Comparison of ENCODE assay signal across 28 mouse cellular contexts in the genomic region with DNA sequence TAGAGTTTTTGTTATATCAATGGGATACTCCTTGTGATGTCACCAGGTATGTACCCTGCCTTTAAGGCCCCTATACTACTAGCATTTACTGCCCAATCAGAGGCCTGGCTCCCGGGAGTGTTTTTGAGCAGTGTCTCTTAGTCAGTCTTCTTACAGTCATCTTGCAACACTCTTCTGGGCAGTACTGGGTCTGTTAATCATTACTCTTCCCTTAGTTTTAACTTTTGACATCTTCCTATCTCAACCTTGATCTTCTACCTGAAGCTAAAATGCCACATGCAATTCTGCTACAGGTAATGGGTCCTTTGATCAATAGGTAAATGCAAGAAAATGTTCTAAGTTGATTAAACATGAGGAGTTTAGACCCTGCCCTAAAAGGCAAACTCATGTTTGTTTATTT.
"Had no signal": no experiment of that assay in that cellular context is flagged by ENCODE, and none has a peak within 500 bp of the region (broad histone marks: within the 10 kb centered on the region; RNA-seq: fewer than 3 reads in every experiment).

No protein-coding gene starts in this region.

- H3K9ac ChIP-seq: embryonic facial prominence, embryonic 12.5 days; embryonic facial prominence, embryonic 13.5 days; embryonic facial prominence, embryonic 15.5 days; forebrain, embryonic 12.5 days; forebrain, embryonic 13.5 days; forebrain, embryonic 15.5 days; forebrain, postnatal 0 days had no signal

- H3K27ac ChIP-seq: embryonic facial prominence, embryonic 10.5 days; embryonic facial prominence, embryonic 12.5 days; embryonic facial prominence, embryonic 13.5 days; embryonic facial prominence, embryonic 15.5 days; forebrain, embryonic 10.5 days; forebrain, embryonic 12.5 days; forebrain, embryonic 13.5 days; forebrain, embryonic 15.5 days; gastrocnemius, adult 2 months had no signal

- H3K4me1 ChIP-seq: embryonic facial prominence, embryonic 10.5 days; embryonic facial prominence, embryonic 12.5 days; embryonic facial prominence, embryonic 13.5 days; embryonic facial prominence, embryonic 15.5 days; forebrain, embryonic 10.5 days; forebrain, embryonic 12.5 days; forebrain, embryonic 13.5 days; forebrain, embryonic 15.5 days had no signal

- H3K9me3 ChIP-seq: embryonic facial prominence, embryonic 10.5 days; embryonic facial prominence, embryonic 12.5 days; embryonic facial prominence, embryonic 13.5 days; embryonic facial prominence, embryonic 15.5 days; forebrain, embryonic 10.5 days; forebrain, embryonic 12.5 days; forebrain, embryonic 13.5 days; forebrain, embryonic 15.5 days had no signal

- H3K36me3 ChIP-seq: embryonic facial prominence, embryonic 10.5 days; embryonic facial prominence, embryonic 12.5 days; embryonic facial prominence, embryonic 13.5 days; embryonic facial prominence, embryonic 15.5 days; forebrain, embryonic 10.5 days; forebrain, embryonic 12.5 days; forebrain, embryonic 15.5 days had no signal

- ATAC-seq: forebrain, embryonic 13.5 days; forebrain, embryonic 14.5 days; forebrain, embryonic 15.5 days; forebrain, embryonic 16.5 days; forebrain, postnatal 0 days had no signal

- H3K4me2 ChIP-seq: embryonic facial prominence, embryonic 12.5 days; embryonic facial prominence, embryonic 13.5 days; embryonic facial prominence, embryonic 15.5 days; forebrain, embryonic 12.5 days; forebrain, embryonic 13.5 days; forebrain, embryonic 15.5 days had no signal

- H3K4me3 ChIP-seq: embryonic facial prominence, embryonic 10.5 days; embryonic facial prominence, embryonic 12.5 days; embryonic facial prominence, embryonic 13.5 days; embryonic facial prominence, embryonic 15.5 days; erythroblast, embryonic 14.5 days; forebrain, embryonic 10.5 days; forebrain, embryonic 12.5 days; forebrain, embryonic 13.5 days; forebrain, embryonic 15.5 days; gastrocnemius, adult 2 months had no signal

- DNase-seq: cerebellum, adult 18-20 months; cerebellum, adult 2 months; cerebellum, adult 8-10 months; cerebellum, adult 9-10 months; cerebellum, adult 9-11 months; cerebellum, postnatal 10 days; cerebellum, postnatal 14 days; cerebellum, postnatal 25 days; cerebellum, postnatal 36 days; embryo, embryonic 11 days; forebrain, postnatal 0 days; gastrocnemius, adult 2 months; gastrocnemius, postnatal 10 days; gastrocnemius, postnatal 14 days; gastrocnemius, postnatal 25 days; gastrocnemius, postnatal 36 days; heart, adult 11 months had no signal

- H3K27me3 ChIP-seq: embryonic facial prominence, embryonic 12.5 days; embryonic facial prominence, embryonic 13.5 days; embryonic facial prominence, embryonic 15.5 days; forebrain, embryonic 12.5 days; forebrain, embryonic 13.5 days; forebrain, embryonic 15.5 days had no signal
